Mouse (Mus musculus) limb, embryonic 14.5 days (tissue): ENCODE data around the gene Lin52. TPM values are rescaled to one million over a fixed set of nuclear protein-coding genes. Genes with fewer than 3 reads are reported as not detected.

Source experiments
- ATAC-seq: fragments of 200-750 bp; cut with Nextera tagmentation; 2 replicates; pipeline ENCODE4 v1.8.0; 2017; ENCODE audit warnings: low read depth, moderate number of reproducible peaks, moderate TSS enrichment; ENCODE audit not compliant: low FRiP score
- DNase-seq: peaks from one replicate; pipeline ENCODE4 v3.0.0-alpha.2; 2015; ENCODE audit warnings: low spot score
- H3K27ac ChIP-seq: fragments of 300-500 bp; sonication (generic); replicated peaks from 2 replicates; pipeline ENCODE4 v1.5.1; 2014; ENCODE audit warnings: low read depth, mild to moderate bottlenecking, low read length, moderate library complexity, mixed read lengths
- H3K27me3 ChIP-seq: fragments of 300-500 bp; sonication (generic); 2 replicates; pipeline ENCODE4 v1.6.1; 2014; ENCODE audit warnings: low read length, mixed read lengths; ENCODE audit not compliant: control insufficient read depth, insufficient read depth
- H3K36me3 ChIP-seq: fragments of 300-500 bp; sonication (generic); 2 replicates; pipeline ENCODE4 v1.6.1; 2014; ENCODE audit warnings: mild to moderate bottlenecking, low read length, moderate library complexity, mixed read lengths; ENCODE audit not compliant: control insufficient read depth, insufficient read depth
- H3K4me1 ChIP-seq: fragments of 300-500 bp; sonication (generic); 2 replicates; pipeline ENCODE4 v1.6.1; 2014; ENCODE audit warnings: antibody characterized with exemption, low read length, mixed read lengths; ENCODE audit not compliant: control insufficient read depth, insufficient read depth
- H3K4me2 ChIP-seq: fragments of 300-500 bp; sonication (generic); replicated peaks from 2 replicates; pipeline ENCODE4 v1.6.1; 2014; ENCODE audit warnings: low read depth, mild to moderate bottlenecking, low read length, moderate library complexity; ENCODE audit not compliant: severe bottlenecking
- H3K4me3 ChIP-seq: fragments of 300-500 bp; sonication (generic); replicated peaks from 2 replicates; pipeline ENCODE4 v1.5.1; 2014; ENCODE audit warnings: low read length
- H3K9ac ChIP-seq: fragments of 300-500 bp; sonication (generic); 2 replicates; pipeline ENCODE4 v1.6.1; 2014; ENCODE audit warnings: mild to moderate bottlenecking, low read depth, low read length, moderate library complexity; ENCODE audit not compliant: severe bottlenecking
- H3K9me3 ChIP-seq: fragments of 300-500 bp; sonication (generic); 2 replicates; pipeline ENCODE4 v1.6.1; 2016; ENCODE audit warnings: low read length; ENCODE audit not compliant: control insufficient read depth
- POLR2A ChIP-seq: fragments of 200-500 bp; IDR thresholded peaks from 2 replicates; pipeline ENCODE4 v1.8.0; 2012; ENCODE audit warnings: inconsistent platforms, mild to moderate bottlenecking, moderate library complexity, borderline replicate concordance; ENCODE audit not compliant: insufficient read depth, insufficient read length; ENCODE audit errors: extremely low read depth
- WGBS: fragments of 180-500 bp; shearing (Covaris S2); extraction: QIAGEN DNeasy Blood & Tissue Kit; methylation state at CpG from one replicate; pipeline ENCODE4 v1.1.7; 2014; 5-methylcytosine and 5-hydroxymethylcytosine counted together
- polyA plus RNA-seq, 2 experiments: library from polyadenylated mRNA; depleted of rRNA in 1 of 2; stranded (reverse) in 1 of 2; unstranded in 1 of 2; fragments of >200 nt; fragmentation: Nextera tagmentation in 1 of 2; extraction: Ambion mirVana in 1 of 2; gene quantifications; 2 replicates each; pipeline versions ENCODE4 v1.2.1 to v1.2.3; 2012 to 2014

The Lin52 gene
- polyA plus RNA-seq, 2 experiments, result 17.3 to 17.9 TPM

DNA sequence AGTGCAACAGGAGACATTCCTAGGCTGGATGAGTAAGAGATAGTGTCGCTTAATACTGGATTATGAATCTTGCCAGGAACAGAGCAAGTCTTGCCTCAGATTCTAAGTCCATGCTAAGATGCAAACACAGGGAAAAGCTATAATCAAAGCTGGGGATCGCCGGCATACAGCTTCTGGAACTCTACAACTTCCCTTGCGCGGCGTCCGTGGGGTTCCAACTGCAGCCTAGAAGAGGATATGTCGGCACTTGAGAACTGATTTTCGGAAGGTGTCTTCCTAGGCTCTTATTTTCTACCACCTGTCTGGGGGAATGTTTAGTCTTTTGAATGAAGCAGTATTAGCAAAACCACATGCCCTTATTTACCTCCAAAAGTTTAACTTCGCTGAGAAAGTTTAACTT lies 1.3 kb upstream of the Lin52 start:
- Histone ChIP-seq H3K9ac (peak overlapping the region; percentile 57; the same call in 1 of the 2 replicates), H3K4me1 (0 out of 2 replicates have a peak, but pooled peaks cover 6% of the 10 kb centered on the region), H3K27me3 (no peaks in the 10 kb centered on the region), H3K4me3 (peak overlapping the region; percentile 60; the same call in 1 of the 2 replicates), H3K4me2 (peak overlapping the region; percentile 90), H3K9me3 (no peaks in the 10 kb centered on the region), H3K27ac (no peak overlapping the region), H3K36me3 (no peaks in the 10 kb centered on the region)
- DNase-seq (no peak), ATAC-seq (no peak)
- no peak for TF ChIP-seq POLR2A
- 47% methylated on average over 10 of the region's 10 CpGs for WGBS

- WGBS, result under 1% methylated on average over 6 of the region's 6 CpGs
- ATAC-seq (no peak), DNase-seq (no peak)
- Histone ChIP-seq H3K4me2 (peak overlapping the region; percentile 90), H3K4me1 (0 out of 2 replicates have a peak, but pooled peaks cover 6% of the 10 kb centered on the region), H3K27me3 (no peaks in the 10 kb centered on the region), H3K27ac (peak overlapping the region; percentile 49; the same call in 1 of the 2 replicates), H3K9me3 (no peaks in the 10 kb centered on the region), H3K36me3 (no peaks in the 10 kb centered on the region), H3K9ac (peak overlapping the region; percentile 57), H3K4me3 (peak overlapping the region; percentile 60)
- no peak for TF ChIP-seq POLR2A
Measured at GRCm38 (mm10) chr12:84450351-84450717, 888 bp upstream of the Lin52 start.

- peak; percentile 2 for DNase-seq
- Histone ChIP-seq H3K4me1 (0 out of 2 replicates have a peak, but pooled peaks cover 6% of the 10 kb centered on the region), H3K27ac (no peak overlapping the region), H3K36me3 (no peaks in the 10 kb centered on the region), H3K27me3 (no peaks in the 10 kb centered on the region), H3K9ac (peak overlapping the region; percentile 53), H3K9me3 (no peaks in the 10 kb centered on the region), H3K4me3 (peak overlapping the region; percentile 60), H3K4me2 (peak overlapping the region; percentile 74)
- under 1% methylated on average over 11 of the region's 11 CpGs for WGBS
- ATAC-seq, result no peak
- TF ChIP-seq POLR2A, result no peak
Measured at GRCm38 (mm10) chr12:84451801-84452200, 579 bp downstream of the Lin52 start.

GRCm38 (mm10) chr12:84456911-84457310 lies 5.7 kb downstream of the Lin52 start:
- H3K9me3 ChIP-seq, result no peaks in the 10 kb centered on the region
- no peak for TF ChIP-seq POLR2A
- DNase-seq (no peak), ATAC-seq (no peak)
- no peaks in the 10 kb centered on the region for H3K27me3 ChIP-seq
- no peak overlapping the region for H3K9ac ChIP-seq
- H3K4me3 ChIP-seq, result no peak overlapping the region
- 90% methylated on average over 3 of the region's 3 CpGs for WGBS
- H3K27ac ChIP-seq, result no peak overlapping the region
- H3K4me2 ChIP-seq, result no peak overlapping the region
- H3K36me3 ChIP-seq, result peaks cover 35% of the 10 kb centered on the region
- no peaks in the 10 kb centered on the region for H3K4me1 ChIP-seq

- WGBS, result 59% methylated on average over 1 of the region's 1 CpGs
- H3K4me2 ChIP-seq, result no peak overlapping the region
- H3K9me3 ChIP-seq, result no peaks in the 10 kb centered on the region
- no peaks in the 10 kb centered on the region for H3K27me3 ChIP-seq
- H3K4me3 ChIP-seq, result no peak overlapping the region
- peaks cover 58% of the 10 kb centered on the region for H3K36me3 ChIP-seq
- no peaks in the 10 kb centered on the region for H3K4me1 ChIP-seq
- H3K9ac ChIP-seq, result no peak overlapping the region
- no peak for DNase-seq
- no peak overlapping the region for H3K27ac ChIP-seq
- ATAC-seq, result no peak
- no peak for TF ChIP-seq POLR2A
Measured at GRCm38 (mm10) chr12:84459845-84460244, 8.6 kb downstream of the Lin52 start.

DNA sequence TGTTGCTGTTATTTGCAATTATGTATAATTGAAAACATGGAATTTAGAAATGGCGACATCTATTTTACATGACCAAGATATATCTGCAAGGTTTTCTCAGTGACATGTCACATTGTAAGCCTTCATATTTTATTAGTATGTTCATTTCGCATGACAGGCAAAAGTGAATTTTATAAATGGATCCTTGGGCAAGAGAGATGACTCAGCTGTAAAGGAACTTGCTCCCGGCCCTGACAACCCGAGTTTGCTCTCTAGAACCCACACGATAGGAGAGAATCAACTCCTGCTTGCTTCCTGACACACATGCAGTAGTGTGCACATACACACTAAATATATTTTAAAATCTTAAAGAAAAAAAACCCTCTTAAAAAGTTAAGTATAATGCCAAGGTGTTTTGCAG lies 10.2 kb downstream of the Lin52 start:
- H3K4me2 ChIP-seq, result no peak overlapping the region
- no peaks in the 10 kb centered on the region for H3K4me1 ChIP-seq
- ATAC-seq (no peak), DNase-seq (no peak)
- no peaks in the 10 kb centered on the region for H3K9me3 ChIP-seq
- no peak overlapping the region for H3K4me3 ChIP-seq
- no peak for TF ChIP-seq POLR2A
- no peaks in the 10 kb centered on the region for H3K27me3 ChIP-seq
- whole genome bisulfite sequencing, result 92% methylated on average over 5 of the region's 5 CpGs
- peaks cover 62% of the 10 kb centered on the region for H3K36me3 ChIP-seq
- no peak overlapping the region for H3K9ac ChIP-seq
- H3K27ac ChIP-seq, result no peak overlapping the region
